8 mouse cellular contexts compared by ENCODE assay signal in genomic region chr8:70315624-70316510, GRCm38 (mm10). TPM values are rescaled to one million over a fixed set of nuclear protein-coding genes. Genes with fewer than 3 reads are reported as not detected.
DNase-seq lines count a peak whose midpoint lies in the region; ATAC-seq and TF ChIP-seq lines count a peak whose summit lies in the region.

Cers1 (plus strand) TSS chr8:70315775.

- peak; percentile 35 for DNase-seq in ES-E14 (ENCODE audit: low read depth, low spot score)
- DNase-seq in brain, embryonic 14.5 days (ENCODE audit: low read depth) = peak; percentile 88
- DNase-seq in heart, postnatal 10 days = peak; percentile 56 to 69
- DNase-seq in layer of hippocampus, postnatal 10 days (ENCODE audit: low spot score in 2 of 2) = peak; percentile 76 to 86
- peak; percentile 87 for DNase-seq in right cerebral cortex, adult 18-20 months
- no peak for DNase-seq in c-Kit-positive CD71-positive TER-119-positive erythroid progenitor cells, embryonic 14.5 days (ENCODE audit: low spot score)

- TF ChIP-seq CTCF in brain, embryonic 14.5 days (IDR thresholded peaks at IDR 0.05; ENCODE audit: borderline replicate concordance, extremely low read depth, insufficient read depth, insufficient read length) = no peak

- in situ Hi-C loops in ES-E14 (cut with MboI; ENCODE audit: low sequenced_read_pairs in 2 of 2, unreplicated experiment in 2 of 2) = no loop called here

- H3K4me3 ChIP-seq in ES-E14 (ENCODE audit: insufficient read depth in 1 of 2, low read depth in 1 of 2, low read length in 2 of 2, poor library complexity in 1 of 2, severe bottlenecking in 1 of 2) = peak within 1 kb of the TSS; percentile 71 to 72
- peak within 1 kb of the TSS; percentile 61 for H3K4me3 ChIP-seq in forebrain, embryonic 13.5 days
- peak within 1 kb of the TSS; percentile 48 for H3K4me3 ChIP-seq in lung, embryonic 15.5 days

- TF ChIP-seq POLR2A in brain, embryonic 14.5 days (IDR thresholded peaks at IDR 0.05; ENCODE audit: borderline replicate concordance, extremely low read depth, insufficient read depth, insufficient read length, poor library complexity, severe bottlenecking) = peak; percentile 60; the same call in 1 of the 2 replicates

- no peak within 1 kb of the TSS for H3K27ac ChIP-seq in ES-E14 (ENCODE audit: insufficient read depth, low read depth, low read length, poor library complexity, severe bottlenecking)
- H3K27ac ChIP-seq in forebrain, embryonic 13.5 days = peak within 1 kb of the TSS; percentile 95
- 0 out of 2 replicates have a peak within 1 kb of the TSS, but pooled peaks have one; percentile 4 for H3K27ac ChIP-seq in lung, embryonic 15.5 days

- no peaks in the 10 kb centered on the region for H3K9me3 ChIP-seq in ES-E14 (ENCODE audit: control insufficient read depth, insufficient read depth, low read depth, low read length)
- no peaks in the 10 kb centered on the region for H3K9me3 ChIP-seq in forebrain, embryonic 13.5 days (replicated peaks)
- no peaks in the 10 kb centered on the region for H3K9me3 ChIP-seq in lung, embryonic 15.5 days

- intact Hi-C loops in heart, postnatal 10 days (cut with DNase I) = loop anchor here (5.0 kb wide), 1 partner anchor 134 kb away; no protein-coding TSS in a partner anchor

- peaks cover 16% of the 10 kb centered on the region; the same call in 1 of the 2 replicates for H3K36me3 ChIP-seq in ES-E14 (ENCODE audit: control insufficient read depth, insufficient read depth, low read length, poor library complexity, severe bottlenecking)
- peaks cover 54% of the 10 kb centered on the region for H3K36me3 ChIP-seq in forebrain, embryonic 13.5 days (ENCODE audit: poor library complexity, severe bottlenecking)
- H3K36me3 ChIP-seq in lung, embryonic 15.5 days = peaks cover 29% of the 10 kb centered on the region

- peak; percentile 48 for ATAC-seq in forebrain, embryonic 13.5 days
- ATAC-seq in lung, embryonic 15.5 days (ENCODE audit: borderline replicate concordance, extremely low read depth, low FRiP score, low TSS enrichment) = peak; percentile 67; the same call in 1 of the 2 replicates

- peak within 1 kb of the TSS; percentile 81 for H3K4me2 ChIP-seq in forebrain, embryonic 13.5 days
- H3K4me2 ChIP-seq in lung, embryonic 15.5 days = peak within 1 kb of the TSS; percentile 84

- no peaks in the 10 kb centered on the region for H3K27me3 ChIP-seq in forebrain, embryonic 13.5 days
- H3K27me3 ChIP-seq in lung, embryonic 15.5 days = no peaks in the 10 kb centered on the region

- peaks cover 0 to 7% of the 10 kb centered on the region in 2 experiments; a peak in 1 of 4 replicates for H3K4me1 ChIP-seq in ES-E14 (ENCODE audit: control insufficient read depth in 2 of 2, insufficient read depth in 2 of 2, low read length in 2 of 2, poor library complexity in 1 of 2)
- peaks cover 38% of the 10 kb centered on the region for H3K4me1 ChIP-seq in forebrain, embryonic 13.5 days
- peaks cover 27% of the 10 kb centered on the region for H3K4me1 ChIP-seq in lung, embryonic 15.5 days

- H3K9ac ChIP-seq in ES-E14 (ENCODE audit: insufficient read depth, low read depth, low read length, poor library complexity, severe bottlenecking) = peak within 1 kb of the TSS; percentile 62
- H3K9ac ChIP-seq in forebrain, embryonic 13.5 days = peak within 1 kb of the TSS; percentile 85
- peak within 1 kb of the TSS; percentile 43 for H3K9ac ChIP-seq in lung, embryonic 15.5 days

- WGBS in forebrain, embryonic 13.5 days = 1% methylated on average over 65 of the region's 66 CpGs
- WGBS in lung, embryonic 15.5 days = 3% methylated on average over 59 of the region's 66 CpGs

TF ChIP-seq in ES-E14, 5 proteins besides CTCF, POLR2A, EP300 and RAD21:
- TF ChIP-seq CHD2 (IDR thresholded peaks at IDR 0.05; ENCODE audit: low read depth, low read length) (peak; percentile 87), HCFC1 (IDR thresholded peaks at IDR 0.05; ENCODE audit: borderline replicate concordance, insufficient read depth, low read length) (0 out of 2 replicates have a peak, but pooled peaks have one; percentile 39), ZNF384 (IDR thresholded peaks at IDR 0.05; ENCODE audit: low read depth, low read length) (no peak)
TF ChIP-seq in ES-E14: peak in this region for 2.

RNA-seq across cellular contexts. Expression of gene Cers1, which starts in this region (rescaled TPM):
- 1.9 and 4.7 TPM in 2 replicates for total RNA-seq in ES-E14 (2012; rRNA removed)
- 34.1 and 45.1 TPM in 2 replicates for polyA plus RNA-seq in brain, embryonic 14.5 days (2012; rRNA removed)
- 18.2 and 20.1 TPM in 2 replicates for polyA plus RNA-seq in forebrain, embryonic 13.5 days (2015; fragmentation: Nextera tagmentation; extraction: Ambion mirVana)
- under 1 TPM; 0.57 to 0.67 TPM for total RNA-seq in heart, postnatal 10 days (2021)
- 10 to 100 TPM; 94.6 to 99.0 TPM for total RNA-seq in layer of hippocampus, postnatal 10 days (2021)
- 3.1 and 3.3 TPM in 2 replicates for polyA plus RNA-seq in lung, embryonic 15.5 days (2015; fragmentation: Nextera tagmentation; extraction: Ambion mirVana)

Comparison
In these comparisons a context has a peak if more than half of its experiments do, and no peak if none do; other contexts are left out.
1. RNA of gene Cers1 (total RNA-seq): 94.6 to 99.0 TPM in layer of hippocampus, postnatal 10 days; 1.9 to 4.7 TPM in ES-E14 and 0.57 to 0.67 TPM in heart, postnatal 10 days; every median in the first group is over 10 times any median in the second.
2. Peak in DNase-seq in heart, postnatal 10 days; RNA of the gene not detected or under 1 TPM.
3. Peak in every context shown above with its lines, with median percentiles within 50 percentile points of each other: H3K4me3 ChIP-seq and H3K9ac ChIP-seq.